Mouse (Mus musculus) Patski (cell line): Measurements from ENCODE around the gene Cdk14. TPM values are rescaled to one million over a fixed set of nuclear protein-coding genes. Genes with fewer than 3 reads are reported as not detected.

Experiments used
- ATAC-seq: fragments of 100-300 bp; one replicate; pipeline ENCODE4 v1.8.0; 2021
- CTCF ChIA-PET: fragments of 350-600 bp; sonication (Branson Sonifier 250); formaldehyde crosslinking; loops from one replicate; lab custom pipeline; 2022; ENCODE audit warnings: inconsistent platforms; lab: Charles Lee
- POLR2A ChIA-PET: fragments of 350-600 bp; sonication (Branson Sonifier 250); formaldehyde crosslinking; loops from one replicate; lab custom pipeline; 2022; ENCODE audit warnings: antibody characterized with exemption, inconsistent platforms; lab: Charles Lee
- DNase-seq: peaks from one replicate; pipeline ENCODE4 v3.0.0-alpha.2; 2011; ENCODE audit warnings: low read depth, low spot score
- H3K27me3 ChIP-seq: fragments of 371-371 bp; one replicate; pipeline ENCODE4 v1.5.1; 2021
- CTCF ChIP-seq: fragments of 100-300 bp; IDR thresholded peaks from one replicate; pipeline ENCODE4 v1.5.1; 2021
- in situ Hi-C: fragments of 300-500 bp; cut with MboI; formaldehyde crosslinking; loops from 3 replicates; pipeline ENCODE4 v1.11.1; 2018; ENCODE audit warnings: low pct_unique_long_range_greater_than_20kb, mixed read lengths
- polyA plus RNA-seq: library from polyadenylated mRNA; unstranded; gene quantifications from one replicate; pipeline ENCODE4 v1.2.3, GENCODE M21; 2021

The Cdk14 gene
- polyA plus RNA-seq, 1 experiment from 2014 or later: 21.7 TPM

DNA sequence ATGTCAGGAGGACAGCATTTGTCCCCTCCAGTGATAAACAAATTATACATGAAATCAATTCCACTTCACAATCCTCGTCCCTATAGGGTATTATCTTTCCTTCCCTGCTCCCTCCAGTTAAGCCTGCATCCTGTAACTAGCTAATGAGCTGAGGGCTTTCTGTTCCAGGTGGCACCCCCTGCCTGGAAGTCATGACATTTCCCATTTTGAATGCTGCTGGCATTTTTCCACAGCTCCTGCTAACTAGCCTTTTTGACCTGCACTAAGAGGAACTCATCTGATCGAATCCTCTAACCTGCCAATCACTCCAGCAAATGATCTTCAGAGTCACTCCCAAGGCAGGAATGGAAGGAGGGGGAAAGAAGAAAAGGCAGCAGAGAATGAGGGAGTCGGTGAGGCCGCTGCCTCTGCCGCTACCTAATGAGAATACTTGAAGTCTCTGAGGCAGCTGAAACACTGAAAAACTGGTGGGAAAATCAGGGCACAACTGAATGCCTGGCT, 542.9 kb downstream of the Cdk14 start:
- no peak for DNase-seq
- H3K27me3 ChIP-seq: no peaks in the 10 kb centered on the region
- in situ Hi-C loops: no loop called here
- ATAC-seq: no peak
- TF ChIP-seq CTCF: no peak
- CTCF ChIA-PET: interaction anchor here (0.9 to 2.5 kb wide), 3 partner anchors 8 to 144 kb away, joined by 3 to 13 read pairs (median 3); no protein-coding TSS in a partner anchor
- POLR2A ChIA-PET: no interaction called here

DNA sequence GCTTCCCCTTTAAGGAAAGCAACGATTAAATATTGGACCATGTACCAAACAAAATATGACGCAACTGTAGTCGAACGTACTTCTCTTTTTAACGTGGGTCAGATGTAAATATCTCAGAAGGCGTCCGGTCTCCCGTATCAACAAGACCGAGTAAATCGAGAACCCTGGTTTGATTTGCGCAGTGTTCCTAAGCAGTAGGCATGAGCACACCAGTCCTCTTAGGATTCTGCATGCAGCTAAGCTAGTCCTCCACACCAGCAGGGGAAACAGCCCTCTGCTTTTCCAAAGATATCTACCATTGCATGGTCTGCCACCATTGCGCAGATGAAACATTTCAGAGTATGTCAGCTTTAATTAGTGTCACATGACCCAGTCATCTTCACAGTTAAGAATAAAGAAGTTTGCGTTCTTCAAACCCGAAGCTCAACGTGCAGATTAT, 543.4 kb downstream of the Cdk14 start:
- ATAC-seq (no peak), DNase-seq (no peak)
- in situ Hi-C loops: no loop called here
- no peaks in the 10 kb centered on the region for H3K27me3 ChIP-seq
- CTCF ChIA-PET: interaction anchor here (1.4 kb wide), 1 partner anchor 24 kb away, joined by 3 read pairs; no protein-coding TSS in a partner anchor
- no peak for TF ChIP-seq CTCF
- POLR2A ChIA-PET: no interaction called here

DNA sequence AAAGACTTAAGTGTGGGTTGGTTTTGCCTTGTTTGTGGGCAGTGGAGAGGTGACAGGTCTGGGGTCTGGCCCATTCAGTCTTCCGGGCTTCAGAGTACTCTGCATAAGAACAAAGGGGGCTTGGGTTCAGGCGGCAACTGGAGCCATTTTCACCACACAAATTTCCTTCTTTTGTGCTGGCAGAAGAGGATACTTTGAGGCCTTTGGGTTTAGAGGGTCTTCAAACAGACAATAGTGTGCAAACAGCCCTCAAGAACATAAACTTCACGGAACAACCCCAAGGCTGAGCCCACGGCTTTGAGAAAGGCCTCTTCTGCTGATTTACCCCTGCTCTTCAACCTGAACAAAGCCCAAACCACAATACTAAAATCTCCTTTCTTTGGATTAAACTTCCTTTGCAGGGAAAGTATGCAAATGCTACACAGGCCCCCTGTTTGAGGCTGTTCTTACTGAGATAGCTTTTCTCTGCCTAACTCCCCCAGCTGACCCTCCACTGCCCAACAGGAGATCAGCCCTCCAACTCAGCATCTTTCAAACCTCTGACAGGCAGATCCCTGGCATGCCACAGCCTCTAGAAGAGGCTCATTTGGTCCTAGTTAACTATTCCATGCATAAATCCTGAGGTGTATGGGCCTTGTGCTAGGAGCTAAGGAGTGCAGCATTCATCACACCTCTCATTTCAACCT, 549.9 kb downstream of the Cdk14 start:
- POLR2A ChIA-PET: interaction anchor here (0.7 kb wide), 1 partner anchor 120 kb away, joined by 3 read pairs; no protein-coding TSS in a partner anchor
- in situ Hi-C loops: no loop called here
- no peaks in the 10 kb centered on the region for H3K27me3 ChIP-seq
- ATAC-seq (no peak), DNase-seq (no peak)
- no peak for TF ChIP-seq CTCF
- CTCF ChIA-PET: interaction anchor here (1.4 to 2.5 kb wide), 2 partner anchors 8 to 16 kb away, joined by 4 to 13 read pairs; no protein-coding TSS in a partner anchor

DNA sequence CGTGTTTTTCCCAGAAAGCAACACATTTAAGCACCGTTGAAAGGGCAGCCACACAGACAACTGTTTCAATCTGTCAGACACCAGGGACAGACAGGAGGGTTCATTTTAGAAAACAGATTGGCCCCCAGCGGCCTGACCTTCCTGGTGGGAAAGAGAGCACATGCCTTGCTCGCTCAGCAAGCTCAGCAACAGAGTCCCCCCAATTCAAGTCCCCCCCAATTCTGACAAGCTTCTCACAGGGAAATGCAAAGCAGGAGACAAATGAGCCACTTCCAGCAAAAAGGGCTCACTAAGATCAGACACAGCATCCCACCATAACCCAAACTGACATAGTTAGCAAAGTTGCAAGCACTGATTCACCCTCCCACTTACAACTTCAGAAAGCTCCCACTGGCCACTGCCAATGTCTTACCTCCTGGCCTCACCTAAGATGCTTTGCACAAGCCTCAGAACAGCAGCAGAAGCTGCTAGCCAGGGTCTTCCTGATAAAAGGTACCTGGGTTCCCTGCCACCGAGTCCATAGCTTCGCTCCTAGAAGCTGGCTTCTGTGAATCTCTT, 551.5 kb downstream of the Cdk14 start:
- no peak for DNase-seq
- ATAC-seq: no peak
- CTCF ChIA-PET: interaction anchor here (1.0 to 2.5 kb wide), 6 partner anchors 10 to 32 kb away, joined by 3 to 13 read pairs (median 4); no protein-coding TSS in a partner anchor

DNA sequence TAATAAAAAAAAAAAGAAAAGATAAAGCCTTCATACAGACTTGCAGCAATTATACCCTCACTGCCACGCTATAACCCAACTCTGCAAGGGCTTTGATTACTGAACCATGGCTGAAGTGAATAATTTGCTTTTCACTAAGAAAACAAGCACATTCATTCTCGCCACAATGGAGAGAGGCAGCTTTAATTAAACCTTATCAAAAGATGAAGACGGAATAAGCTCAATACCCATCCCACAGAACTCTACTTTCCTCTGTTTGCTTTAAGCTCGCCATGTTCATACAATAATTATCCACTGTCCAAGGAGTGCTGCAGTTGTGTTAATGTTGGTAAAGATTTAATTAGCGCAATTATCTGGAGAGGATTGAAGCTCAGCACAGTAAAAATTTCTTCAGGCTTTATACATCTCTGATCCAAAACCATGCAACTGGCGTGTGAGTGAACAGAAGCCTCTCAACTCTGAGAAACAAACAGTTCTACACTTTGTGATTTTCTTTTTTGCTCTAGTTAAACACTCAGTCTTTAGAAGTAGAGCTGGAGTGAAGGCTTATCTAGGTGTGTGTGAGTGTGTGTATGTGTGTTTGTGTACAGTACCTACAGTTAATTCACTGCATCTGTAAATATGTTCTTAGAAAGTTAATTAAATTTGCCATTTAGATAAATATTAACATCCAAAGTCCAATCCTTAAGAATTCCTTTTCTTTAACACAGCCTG, 552.1 kb downstream of the Cdk14 start:
- no peak for TF ChIP-seq CTCF
- no peak for ATAC-seq
- ChIA-PET CTCF (interaction anchor here (1.3 to 2.5 kb wide), 3 partner anchors 9 to 32 kb away, joined by 3 to 13 read pairs (median 7); no protein-coding TSS in a partner anchor), POLR2A (interaction anchor here (0.6 kb wide), 1 partner anchor 528 kb away, joined by 4 read pairs; no protein-coding TSS in a partner anchor)
- in situ Hi-C loops: no loop called here
- H3K27me3 ChIP-seq: no peaks in the 10 kb centered on the region
- DNase-seq: peak; percentile 37

More for the DNA sequence above, 551.5 kb downstream of the Cdk14 start:
- in situ Hi-C loops: no loop called here
- no peak for TF ChIP-seq CTCF
- no peaks in the 10 kb centered on the region for H3K27me3 ChIP-seq
- POLR2A ChIA-PET: no interaction called here

DNA sequence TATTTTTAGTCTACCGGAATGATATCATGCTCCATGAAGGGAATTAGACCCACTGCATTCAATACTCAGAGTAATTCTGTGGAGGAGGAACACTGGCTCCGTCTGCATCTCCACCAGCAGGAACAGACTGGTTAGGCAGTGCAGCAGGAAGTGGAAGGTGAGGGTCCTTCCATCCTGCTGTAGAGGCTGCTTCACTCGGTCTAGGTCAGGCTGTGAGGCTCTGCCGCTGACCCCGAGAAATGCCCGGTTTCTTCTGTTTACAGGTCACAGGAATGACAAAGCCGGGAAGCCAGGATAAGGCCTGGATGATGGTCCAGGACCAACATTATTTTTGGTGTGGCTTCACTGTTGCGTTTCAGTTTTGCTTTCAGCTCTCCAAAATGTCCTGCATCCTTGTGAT, 553.2 kb downstream of the Cdk14 start:
- CTCF ChIA-PET: interaction anchor here (1.7 kb wide), 1 partner anchor 17 kb away, joined by 5 read pairs; no protein-coding TSS in a partner anchor
- no peaks in the 10 kb centered on the region for H3K27me3 ChIP-seq
- POLR2A ChIA-PET: interaction anchor here (0.7 kb wide), 1 partner anchor 21 kb away, joined by 3 read pairs; no protein-coding TSS in a partner anchor
- ATAC-seq (no peak), DNase-seq (no peak)
- in situ Hi-C loops: no loop called here
- no peak for TF ChIP-seq CTCF

DNA sequence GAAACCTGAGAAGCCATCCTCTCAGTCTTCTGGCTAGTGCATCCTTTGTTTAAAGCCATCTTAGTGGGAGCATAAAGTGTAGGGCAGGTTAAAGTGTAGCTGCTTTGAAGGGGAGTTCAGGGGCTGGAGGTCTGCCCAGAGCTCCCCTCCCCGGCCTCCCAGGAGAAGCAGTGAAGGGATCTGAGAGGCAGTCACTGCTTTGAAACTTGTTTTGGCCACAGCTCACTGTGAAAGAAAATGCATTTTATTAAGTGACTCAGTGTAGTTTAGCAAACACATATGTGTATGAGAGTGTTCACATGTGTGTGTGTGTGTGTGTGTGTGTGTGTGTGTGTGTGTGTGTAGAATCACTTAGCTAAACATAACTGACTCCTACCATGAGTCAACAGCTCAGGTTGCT, 554.0 kb downstream of the Cdk14 start:
- peak; percentile 49 for DNase-seq
- TF ChIP-seq CTCF: no peak
- ChIA-PET POLR2A (no interaction called here), CTCF (interaction anchor here (1.7 kb wide), 1 partner anchor 18 kb away, joined by 5 read pairs; no protein-coding TSS in a partner anchor)
- ATAC-seq: peak; percentile 50
- no peaks in the 10 kb centered on the region for H3K27me3 ChIP-seq
- in situ Hi-C loops: no loop called here

DNA sequence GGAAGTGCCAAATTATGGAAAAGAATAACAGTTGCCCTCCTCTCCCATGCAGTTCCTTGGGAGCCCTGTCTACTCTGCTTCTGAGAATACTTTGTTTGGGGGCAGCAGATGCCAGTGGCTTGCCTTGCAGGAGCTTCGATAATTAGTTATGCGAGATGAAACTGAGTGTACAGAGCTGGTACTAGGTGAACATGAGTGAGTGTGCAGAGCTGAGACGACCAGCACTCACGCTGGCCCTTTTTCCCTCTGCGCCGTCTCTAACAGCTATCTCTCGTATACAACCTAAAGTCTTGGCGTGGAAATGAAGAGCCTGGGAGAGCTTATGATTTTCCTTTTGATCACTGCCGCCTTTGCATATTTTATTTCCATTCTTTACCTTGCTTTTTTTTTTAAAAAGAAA, 558.5 kb downstream of the Cdk14 start:
- no peaks in the 10 kb centered on the region for H3K27me3 ChIP-seq
- no peak for ATAC-seq
- no peak for DNase-seq
- ChIA-PET CTCF (interaction anchor here (0.5 to 1.2 kb wide), 5 partner anchors 9 to 88 kb away, joined by 3 read pairs; no protein-coding TSS in a partner anchor), POLR2A (no interaction called here)
- in situ Hi-C loops: no loop called here
- TF ChIP-seq CTCF: no peak

DNA sequence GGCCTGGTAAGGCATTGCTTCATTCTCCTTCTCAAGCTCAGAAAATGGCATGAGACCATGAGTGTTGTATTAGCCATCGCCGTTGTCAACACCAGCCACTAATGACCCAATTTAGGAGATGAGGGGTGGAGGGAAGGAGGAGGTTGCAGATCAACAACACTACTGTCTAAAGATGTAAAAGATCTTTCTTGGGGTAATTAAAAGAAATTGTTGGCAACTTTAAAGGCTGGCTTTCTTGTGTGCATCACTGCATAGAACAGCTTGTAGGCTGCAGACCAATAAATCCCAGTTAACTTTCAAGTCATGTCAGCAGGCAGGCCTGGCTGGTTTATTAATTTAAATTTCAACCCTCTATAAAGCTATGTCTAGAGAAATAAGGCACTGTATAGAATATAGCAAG, 559.0 kb downstream of the Cdk14 start:
- no peak for ATAC-seq
- in situ Hi-C loops: no loop called here
- CTCF ChIA-PET: interaction anchor here (0.5 to 1.2 kb wide), 5 partner anchors 9 to 87 kb away, joined by 3 read pairs; no protein-coding TSS in a partner anchor
- no peaks in the 10 kb centered on the region for H3K27me3 ChIP-seq
- TF ChIP-seq CTCF: no peak
- POLR2A ChIA-PET: no interaction called here
- no peak for DNase-seq
